Mouse (Mus musculus): Measurements from ENCODE around the gene Avil. TPM values are rescaled to one million over a fixed set of nuclear protein-coding genes. Genes with fewer than 3 reads are reported as not detected.
A peak's percentile ranks its signal among the peaks of the same experiment; 100 is the strongest.
"Not testable (repeated sequence)": the region's sequence is repeated elsewhere in the genome, so short reads cannot be mapped to it uniquely, and the experiment has no call there.

Gene Avil
- polyA plus RNA-seq, 1 experiment from 2014 or later: 0.12 TPM

DNA sequence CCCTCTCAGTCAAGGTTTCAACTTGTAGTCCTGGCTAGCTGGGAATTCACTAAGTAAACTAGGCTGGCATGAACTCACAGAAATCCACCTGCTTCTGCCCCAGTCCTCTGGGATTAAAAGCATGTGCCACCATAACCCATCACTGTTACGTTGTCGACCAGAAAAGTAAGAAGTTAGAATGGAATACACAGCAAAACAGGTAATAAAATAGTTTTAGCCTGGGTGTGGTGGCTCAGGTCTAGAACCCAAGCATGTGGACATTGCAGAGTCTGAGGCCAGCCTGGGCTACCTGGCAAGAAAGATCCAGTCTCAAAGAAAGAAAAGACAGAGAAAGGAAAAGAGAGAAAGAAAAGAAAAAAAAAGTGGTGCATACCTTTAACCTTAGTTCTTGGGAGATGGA lies 61.0 kb downstream of the Avil start:
- no peak for ATAC-seq (ENCODE audit: low read depth)
- 64% methylated on average over 2 of the region's 2 CpGs for WGBS (ENCODE audit: insufficient replicate concordance)

GRCm38 (mm10) chr10:127062101-127062500 lies 61.6 kb downstream of the Avil start:
- not testable (repeated sequence) for H3K9ac ChIP-seq; H3K9me3 ChIP-seq (replicated peaks); H3K27ac ChIP-seq; ATAC-seq (ENCODE audit: low read depth); H3K4me3 ChIP-seq (replicated peaks); H3K4me2 ChIP-seq; DNase-seq
- 67% methylated on average over 4 of the region's 4 CpGs for WGBS (ENCODE audit: insufficient replicate concordance)
- peaks cover 27% of the 10 kb centered on the region for H3K36me3 ChIP-seq
- peaks cover 69% of the 10 kb centered on the region for H3K4me1 ChIP-seq (replicated peaks)
- peaks cover 57% of the 10 kb centered on the region for H3K27me3 ChIP-seq

More for the DNA sequence above, 61.0 kb downstream of the Avil start:
- Histone ChIP-seq H3K36me3 (peaks cover 21% of the 10 kb centered on the region), H3K27me3 (peaks cover 62% of the 10 kb centered on the region), H3K4me3 (replicated peaks) (no peak overlapping the region), H3K9me3 (replicated peaks) (no peaks in the 10 kb centered on the region), H3K4me1 (replicated peaks) (peaks cover 63% of the 10 kb centered on the region), H3K4me2 (no peak overlapping the region), H3K27ac (no peak overlapping the region), H3K9ac (no peak overlapping the region)
- no peak for DNase-seq

DNA sequence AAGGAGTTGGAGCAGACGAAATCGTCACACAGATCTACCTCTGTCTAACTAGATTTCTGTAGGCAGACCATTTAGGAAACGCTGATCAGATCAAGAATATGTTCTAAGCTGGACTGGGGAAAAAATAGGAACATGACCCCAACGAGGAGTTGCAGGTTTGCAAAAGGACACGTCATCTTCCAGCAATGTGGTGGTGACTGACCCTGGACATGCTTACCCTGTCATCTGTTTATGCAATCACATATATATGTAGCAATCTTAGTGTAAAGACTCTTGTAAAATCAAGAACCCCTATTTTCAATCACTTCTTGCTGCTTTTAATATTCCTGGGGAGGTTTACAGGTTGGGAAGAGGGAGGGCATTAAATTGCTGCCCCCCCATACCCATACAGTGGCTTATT lies 62.0 kb downstream of the Avil start:
- Histone ChIP-seq H3K27me3 (peaks cover 53% of the 10 kb centered on the region), H3K27ac (no peak overlapping the region), H3K36me3 (peaks cover 31% of the 10 kb centered on the region), H3K9ac (no peak overlapping the region), H3K4me3 (replicated peaks) (0 out of 2 replicates have a peak overlapping the region, but pooled peaks have one; percentile 80), H3K4me1 (replicated peaks) (peaks cover 73% of the 10 kb centered on the region), H3K4me2 (peak overlapping the region; percentile 95), H3K9me3 (replicated peaks) (no peaks in the 10 kb centered on the region)
- DNase-seq: no peak
- WGBS (ENCODE audit: insufficient replicate concordance): 58% methylated on average over 5 of the region's 5 CpGs
- no peak for ATAC-seq (ENCODE audit: low read depth)

DNA sequence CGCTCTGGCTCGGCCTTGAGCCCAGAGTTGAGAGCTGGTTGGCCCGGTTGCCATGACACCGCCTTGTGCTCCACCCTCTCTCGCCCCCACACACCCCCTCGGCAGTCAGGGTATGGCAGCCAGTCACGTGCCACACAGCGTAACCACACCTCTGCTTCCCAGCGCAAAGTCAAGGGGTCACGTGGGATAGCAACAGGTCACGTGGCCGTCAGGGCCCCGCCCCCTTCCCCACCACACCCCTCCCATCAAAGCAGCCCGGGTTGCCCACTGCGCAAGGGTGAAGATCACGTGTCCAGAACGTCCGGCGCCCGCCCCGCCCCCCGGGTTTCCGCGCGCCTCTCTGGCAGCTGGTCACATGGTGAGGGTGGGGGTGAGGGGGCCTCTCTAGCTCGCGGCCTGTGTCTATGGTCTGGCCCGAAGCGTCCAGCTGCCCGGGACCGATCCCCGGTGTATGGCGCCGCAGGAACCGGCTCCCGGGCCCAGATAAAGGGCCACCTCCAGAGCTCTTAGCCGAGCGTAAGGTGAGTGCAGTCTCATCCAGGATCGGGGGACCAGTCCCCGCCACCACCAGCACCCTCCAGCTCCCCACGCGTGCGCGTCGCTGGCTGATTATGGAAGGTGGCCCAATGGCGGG lies 62.8 kb downstream of the Avil start, which contains the start of gene Cdk4:
Gene Cdk4, plus strand, starts transcription at position 296 of the 634 bp plus-strand sequence.
- H3K4me1 ChIP-seq (replicated peaks): peaks cover 81% of the 10 kb centered on the region
- H3K9ac ChIP-seq: peak within 1 kb of the TSS; percentile 91
- WGBS (ENCODE audit: insufficient replicate concordance): 0% methylated on average over 46 of the region's 46 CpGs
- DNase-seq (peak; percentile 94), ATAC-seq (ENCODE audit: low read depth) (peak; percentile 87)
- H3K4me2 ChIP-seq: peak within 1 kb of the TSS; percentile 95
- peak within 1 kb of the TSS; percentile 78 for H3K27ac ChIP-seq
- H3K36me3 ChIP-seq: peaks cover 39% of the 10 kb centered on the region
- peaks cover 44% of the 10 kb centered on the region for H3K27me3 ChIP-seq
- H3K4me3 ChIP-seq (replicated peaks): peak within 1 kb of the TSS; percentile 80
- no peaks in the 10 kb centered on the region for H3K9me3 ChIP-seq (replicated peaks)

- no peak for DNase-seq
- Histone ChIP-seq H3K27me3 (peaks cover 36% of the 10 kb centered on the region), H3K4me2 (peak overlapping the region; percentile 95), H3K4me1 (replicated peaks) (peaks cover 82% of the 10 kb centered on the region), H3K36me3 (peaks cover 39% of the 10 kb centered on the region), H3K4me3 (replicated peaks) (peak overlapping the region; percentile 80), H3K9me3 (replicated peaks) (no peaks in the 10 kb centered on the region), H3K9ac (peak overlapping the region; percentile 91), H3K27ac (peak overlapping the region; percentile 78)
- WGBS (ENCODE audit: insufficient replicate concordance): 11% methylated on average over 36 of the region's 37 CpGs
- ATAC-seq (ENCODE audit: low read depth): peak; percentile 2
Measured at GRCm38 (mm10) chr10:127063913-127064870, 63.7 kb downstream of the Avil start.

DNA sequence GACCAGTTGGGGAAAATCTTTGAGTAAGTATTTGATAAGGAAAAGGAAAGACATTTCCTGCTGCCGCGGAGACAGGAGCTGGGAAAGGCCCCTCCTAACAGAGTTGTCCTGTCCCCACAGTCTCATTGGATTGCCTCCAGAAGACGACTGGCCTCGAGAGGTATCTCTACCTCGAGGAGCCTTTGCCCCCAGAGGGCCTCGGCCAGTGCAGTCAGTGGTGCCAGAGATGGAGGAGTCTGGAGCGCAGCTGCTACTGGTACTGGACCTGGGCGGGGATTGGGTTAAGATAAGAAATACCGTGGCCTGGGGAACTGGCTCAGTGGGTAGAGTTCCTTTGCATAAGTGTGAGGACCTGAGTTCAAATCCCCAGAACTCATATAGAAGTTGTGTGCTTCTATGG lies 65.5 kb downstream of the Avil start:
- ATAC-seq (ENCODE audit: low read depth) (no peak), DNase-seq (no peak)
- WGBS (ENCODE audit: insufficient replicate concordance): 49% methylated on average over 9 of the region's 9 CpGs
- peaks cover 81% of the 10 kb centered on the region for H3K4me1 ChIP-seq (replicated peaks)
- no peak overlapping the region for H3K4me2 ChIP-seq
- H3K36me3 ChIP-seq: peaks cover 39% of the 10 kb centered on the region
- no peaks in the 10 kb centered on the region for H3K9me3 ChIP-seq (replicated peaks)
- H3K9ac ChIP-seq: peak overlapping the region; percentile 8; the same call in 1 of the 2 replicates
- H3K27me3 ChIP-seq: peaks cover 18% of the 10 kb centered on the region
- no peak overlapping the region for H3K4me3 ChIP-seq (replicated peaks)
- H3K27ac ChIP-seq: no peak overlapping the region

DNA sequence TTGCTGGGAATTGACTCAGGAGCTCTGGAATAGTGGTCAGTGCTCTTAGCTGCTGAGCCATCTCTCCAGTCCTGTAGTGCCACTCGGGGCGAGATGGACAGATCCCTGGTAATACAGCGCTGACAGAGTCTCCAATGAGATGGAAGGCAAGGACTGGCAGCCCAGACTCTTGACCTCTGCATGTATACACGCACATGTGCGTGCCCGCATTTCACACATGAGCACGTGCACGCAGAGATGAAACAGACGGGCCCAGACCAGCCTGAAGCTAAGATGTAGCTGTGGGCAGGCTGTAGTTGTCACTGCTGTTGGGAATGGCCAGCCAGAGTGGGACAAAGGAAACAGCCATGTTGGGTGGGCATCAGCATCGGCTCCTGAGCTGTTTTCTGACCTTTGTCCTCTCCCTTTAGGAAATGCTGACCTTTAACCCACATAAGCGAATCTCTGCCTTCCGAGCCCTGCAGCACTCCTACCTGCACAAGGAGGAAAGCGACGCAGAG lies 66.1 kb downstream of the Avil start:
- 0 out of 2 replicates have a peak overlapping the region, but pooled peaks have one; percentile 5 for H3K9ac ChIP-seq
- WGBS (ENCODE audit: insufficient replicate concordance): 84% methylated on average over 14 of the region's 14 CpGs
- DNase-seq (no peak), ATAC-seq (ENCODE audit: low read depth) (no peak)
- H3K4me3 ChIP-seq (replicated peaks): no peak overlapping the region
- no peaks in the 10 kb centered on the region for H3K9me3 ChIP-seq (replicated peaks)
- peak overlapping the region; percentile 45 for H3K27ac ChIP-seq
- no peak overlapping the region for H3K4me2 ChIP-seq
- peaks cover 86% of the 10 kb centered on the region for H3K4me1 ChIP-seq (replicated peaks)
- peaks cover 12% of the 10 kb centered on the region for H3K27me3 ChIP-seq
- H3K36me3 ChIP-seq: peaks cover 39% of the 10 kb centered on the region

- H3K4me1 ChIP-seq (replicated peaks): peaks cover 75% of the 10 kb centered on the region
- no peak for DNase-seq
- peak overlapping the region; percentile 79 for H3K9ac ChIP-seq
Measured at GRCm38 (mm10) chr10:127068360-127069038, 68.0 kb downstream of the Avil start.

DNA sequence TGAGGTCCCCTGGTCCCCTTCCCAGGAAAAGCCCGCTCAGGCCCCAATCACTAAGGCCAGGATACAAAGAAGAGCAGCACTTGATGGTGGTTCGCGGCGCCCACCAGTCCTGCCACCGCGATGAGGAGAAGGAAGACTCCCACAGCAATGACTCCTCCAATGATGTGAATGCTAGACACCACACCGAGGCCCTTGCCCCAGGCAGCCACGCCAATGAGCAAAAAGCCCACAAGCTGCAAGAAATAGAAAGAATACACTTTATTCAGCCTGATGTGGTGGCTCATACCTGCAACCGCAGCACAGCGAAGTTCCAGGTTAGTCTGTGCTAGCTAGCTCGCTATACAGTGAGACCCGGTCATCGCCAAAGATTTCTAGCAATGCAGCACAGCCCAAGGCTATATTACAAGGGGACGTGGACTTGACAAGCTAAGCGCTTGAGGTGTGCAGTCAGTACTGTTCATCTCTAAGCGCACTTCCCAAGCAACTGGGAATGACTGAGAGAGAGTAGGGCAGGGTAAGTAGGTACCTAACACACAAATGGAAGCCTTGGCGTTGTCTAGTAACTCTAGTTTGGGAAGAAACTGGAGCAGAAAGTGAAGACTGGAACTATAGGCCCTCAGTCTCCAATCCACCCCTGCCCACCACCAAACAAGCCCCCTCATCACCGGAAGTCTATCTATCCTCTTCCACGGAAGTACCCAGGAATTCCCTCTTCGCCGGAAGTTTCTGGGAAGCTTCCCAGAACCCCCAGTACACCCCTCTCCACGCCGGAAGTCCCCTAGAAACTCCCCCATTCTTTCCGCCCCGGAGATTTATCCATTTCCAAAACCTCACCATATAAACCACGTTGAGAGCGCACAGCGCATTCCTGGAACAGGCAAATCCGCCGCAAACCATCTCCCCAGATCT lies 69.0 kb downstream of the Avil start:
- Histone ChIP-seq H3K27ac (peak overlapping the region; percentile 77), H3K4me1 (replicated peaks) (peaks cover 65% of the 10 kb centered on the region), H3K27me3 (no peaks in the 10 kb centered on the region), H3K4me3 (replicated peaks) (peak overlapping the region; percentile 73), H3K4me2 (peak overlapping the region; percentile 89), H3K36me3 (peaks cover 37% of the 10 kb centered on the region), H3K9ac (peak overlapping the region; percentile 79), H3K9me3 (replicated peaks) (no peaks in the 10 kb centered on the region)
- 6% methylated on average over 30 of the region's 30 CpGs for WGBS (ENCODE audit: insufficient replicate concordance)
- DNase-seq (no peak), ATAC-seq (ENCODE audit: low read depth) (peak; percentile 24)

More at GRCm38 (mm10) chr10:127068360-127069038, 68.0 kb downstream of the Avil start:
- ATAC-seq (ENCODE audit: low read depth): no peak
- Histone ChIP-seq H3K27me3 (no peaks in the 10 kb centered on the region), H3K27ac (peak overlapping the region; percentile 77), H3K36me3 (peaks cover 39% of the 10 kb centered on the region), H3K4me2 (peak overlapping the region; percentile 89), H3K4me3 (replicated peaks) (peak overlapping the region; percentile 73), H3K9me3 (replicated peaks) (no peaks in the 10 kb centered on the region)
- WGBS (ENCODE audit: insufficient replicate concordance): 39% methylated on average over 9 of the region's 9 CpGs
